Mouse (Mus musculus) C2C12 (cell line): Measurements from ENCODE around the gene Sdc4. TPM values are rescaled to one million over a fixed set of nuclear protein-coding genes. Genes with fewer than 3 reads are reported as not detected.

Experiments used
- H3K27me3 ChIP-seq: one replicate; pipeline ENCODE4 v1.6.1; 2011; ENCODE audit not compliant: control insufficient read depth, insufficient read depth, insufficient read length
- H3K36me3 ChIP-seq: one replicate; pipeline ENCODE4 v1.6.1; 2011; ENCODE audit not compliant: control insufficient read depth, insufficient read depth
- H3K4me3 ChIP-seq: one replicate; pipeline ENCODE4 v1.5.1; 2011; ENCODE audit warnings: mild to moderate bottlenecking, control low read depth; ENCODE audit not compliant: poor library complexity, insufficient read depth, severe bottlenecking
- H3K79me2 ChIP-seq: one replicate; pipeline ENCODE4 v1.6.1; 2011; ENCODE audit not compliant: control insufficient read depth, insufficient read depth
- H3K79me3 ChIP-seq: one replicate; pipeline ENCODE4 v1.6.1; 2011; ENCODE audit warnings: low read depth, control low read depth
- H3ac ChIP-seq: one replicate; pipeline ENCODE3; 2011; ENCODE audit warnings: low read depth; ENCODE audit not compliant: control insufficient read depth, insufficient read length
- CEBPB ChIP-seq: IDR thresholded peaks from one replicate; pipeline ENCODE4 v1.6.1; 2011; ENCODE audit warnings: low read depth, mild to moderate bottlenecking, control low read depth, moderate library complexity
- CTCF ChIP-seq: IDR thresholded peaks from one replicate; pipeline ENCODE4 v1.5.1; 2011; ENCODE audit not compliant: control insufficient read depth, insufficient read depth, insufficient read length
- FOSL1 ChIP-seq: IDR thresholded peaks from one replicate; pipeline ENCODE4 v1.8.0; 2011; ENCODE audit warnings: mild to moderate bottlenecking, low read length; ENCODE audit not compliant: poor library complexity, insufficient read depth, severe bottlenecking
- MAX ChIP-seq: IDR thresholded peaks from one replicate; pipeline ENCODE4 v1.6.1; 2011; ENCODE audit warnings: mild to moderate bottlenecking, control low read depth
- MYOD1 ChIP-seq: IDR thresholded peaks from one replicate; pipeline ENCODE4 v1.6.1; 2011; ENCODE audit warnings: low read depth; ENCODE audit not compliant: control insufficient read depth, insufficient read length
- MYOG ChIP-seq: IDR thresholded peaks from one replicate; pipeline ENCODE4 v1.6.1; 2011; ENCODE audit not compliant: control insufficient read depth, insufficient read length; ENCODE audit errors: extremely low read depth
- USF1 ChIP-seq: IDR thresholded peaks from one replicate; pipeline ENCODE4 v1.6.1; 2011; ENCODE audit warnings: low read depth, mild to moderate bottlenecking, control low read depth, moderate library complexity
- polyA plus RNA-seq: library from polyadenylated mRNA; unstranded; fragments of >200 nt; fragmentation: generic; extraction: Trizol; gene quantifications from one replicate; pipeline ENCODE4 v1.2.1, GENCODE M21; 2012; ENCODE audit warnings: missing spikeins

Gene Sdc4
- polyA plus RNA-seq, 1 experiment: 124 TPM

DNA sequence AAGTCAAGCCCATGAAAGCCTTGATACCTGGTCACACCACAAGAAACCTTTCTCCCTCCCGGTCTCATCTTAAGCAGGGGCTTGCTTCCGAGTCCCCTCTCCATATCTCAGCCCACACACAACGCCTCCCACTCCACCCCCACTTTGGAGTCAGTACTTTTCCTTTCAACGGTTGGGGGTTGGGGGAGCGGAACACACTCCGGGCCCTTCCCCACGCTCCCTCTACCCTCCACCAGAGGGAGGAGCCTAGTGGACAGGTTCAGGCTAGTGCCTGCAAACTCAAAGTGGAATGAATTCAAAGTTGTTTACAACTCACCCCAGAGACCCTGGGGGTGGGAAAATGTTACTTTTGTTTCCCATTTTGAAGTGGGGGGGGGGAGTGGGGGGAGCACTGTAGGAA is 13.0 kb downstream of the Sdc4 start:
- H3K4me3 ChIP-seq: no peak overlapping the region
- peaks cover 80% of the 10 kb centered on the region for H3K79me2 ChIP-seq
- H3K36me3 ChIP-seq: peaks cover 65% of the 10 kb centered on the region
- TF ChIP-seq CTCF: no peak
- no peak for TF ChIP-seq USF1
- no peak for TF ChIP-seq MAX
- no peak for TF ChIP-seq FOSL1
- no peak for TF ChIP-seq MYOG
- peaks cover 43% of the 10 kb centered on the region for H3K79me3 ChIP-seq
- H3K27me3 ChIP-seq: no peaks in the 10 kb centered on the region
- H3ac ChIP-seq: no peak overlapping the region

DNA sequence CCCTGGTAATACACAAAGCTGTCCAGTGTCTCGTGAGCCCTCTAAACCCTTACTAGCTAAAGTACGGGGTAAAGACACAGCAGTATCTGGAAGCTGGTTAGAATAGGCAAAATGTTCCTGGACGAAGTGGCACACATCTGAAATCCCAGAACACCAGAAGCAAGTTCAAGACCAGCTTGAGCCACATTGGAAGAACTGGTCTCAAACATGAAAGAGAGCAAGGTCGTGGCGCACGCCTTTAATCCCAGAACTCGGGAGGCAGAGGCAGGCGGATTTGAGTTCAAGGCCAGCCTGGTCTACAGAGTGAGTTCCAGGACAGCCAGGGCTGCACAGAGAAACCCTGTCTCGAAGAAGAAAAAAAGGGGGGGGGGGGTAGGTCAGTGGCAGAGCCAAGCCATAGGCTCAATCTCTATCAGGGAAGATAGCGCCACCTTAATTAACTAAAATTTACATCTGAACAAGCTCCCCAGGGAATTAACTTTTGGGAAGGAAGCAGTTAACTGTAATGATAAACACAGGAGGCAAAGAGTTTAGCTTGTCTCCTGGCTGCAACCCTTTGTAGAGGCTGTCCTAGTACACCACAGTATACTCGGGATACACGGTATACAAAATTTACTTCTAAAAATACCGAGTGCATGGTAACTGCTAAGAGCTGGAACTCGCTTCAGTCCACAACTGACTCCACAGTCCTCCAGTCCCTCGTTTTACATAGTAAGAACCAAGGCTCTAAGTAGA is 13.6 kb downstream of the Sdc4 start:
- Histone ChIP-seq H3K79me3 (peaks cover 37% of the 10 kb centered on the region), H3ac (no peak overlapping the region), H3K4me3 (no peak overlapping the region), H3K36me3 (peaks cover 67% of the 10 kb centered on the region), H3K27me3 (no peaks in the 10 kb centered on the region), H3K79me2 (peaks cover 74% of the 10 kb centered on the region)
- TF ChIP-seq MYOG (no peak), USF1 (no peak), CEBPB (no peak), MAX (no peak)

DNA sequence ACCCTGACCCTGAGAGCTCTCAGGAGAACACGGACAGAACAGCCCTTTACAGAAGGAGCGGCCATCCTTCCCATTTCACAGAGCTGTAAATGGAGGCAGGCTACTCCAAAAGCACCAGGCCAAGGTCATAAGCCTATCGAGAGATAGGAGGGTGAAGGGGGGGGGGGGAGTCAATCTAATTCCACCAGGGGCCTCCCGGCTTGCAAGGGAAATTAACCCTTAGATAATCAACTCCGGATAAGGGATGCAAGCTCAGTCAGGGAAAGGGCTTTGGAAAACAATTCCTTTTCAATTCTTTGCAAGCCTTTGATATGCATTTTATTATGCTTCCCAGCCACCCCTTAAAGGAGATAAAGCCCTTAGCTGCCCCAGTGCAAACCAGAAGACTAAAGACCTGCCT is 15.2 kb downstream of the Sdc4 start:
- peaks cover 58% of the 10 kb centered on the region for H3K79me2 ChIP-seq
- no peaks in the 10 kb centered on the region for H3K27me3 ChIP-seq
- TF ChIP-seq USF1: no peak
- peaks cover 21% of the 10 kb centered on the region for H3K79me3 ChIP-seq
- H3ac ChIP-seq: no peak overlapping the region
- no peak overlapping the region for H3K4me3 ChIP-seq
- H3K36me3 ChIP-seq: peaks cover 77% of the 10 kb centered on the region

DNA sequence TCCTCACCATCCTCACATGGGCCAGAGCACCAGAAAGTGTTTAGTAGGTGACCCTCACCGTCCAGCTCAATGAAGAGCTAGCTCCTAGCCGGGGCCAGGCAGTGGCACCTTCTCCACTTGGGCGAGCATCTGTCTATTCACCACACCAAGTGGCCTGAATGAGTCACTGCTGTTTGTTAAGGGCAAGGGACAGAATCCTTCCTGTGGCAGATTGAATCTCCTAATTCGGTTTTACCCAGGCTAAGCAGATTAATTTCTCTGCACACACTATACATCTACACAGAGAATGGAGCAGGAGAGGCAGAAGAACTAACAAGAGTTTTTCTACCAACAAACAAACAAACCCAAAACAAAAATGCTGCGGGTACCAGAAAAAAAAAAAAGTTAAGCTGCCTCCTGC is 16.7 kb downstream of the Sdc4 start:
- peaks cover 49% of the 10 kb centered on the region for H3K79me2 ChIP-seq

DNA sequence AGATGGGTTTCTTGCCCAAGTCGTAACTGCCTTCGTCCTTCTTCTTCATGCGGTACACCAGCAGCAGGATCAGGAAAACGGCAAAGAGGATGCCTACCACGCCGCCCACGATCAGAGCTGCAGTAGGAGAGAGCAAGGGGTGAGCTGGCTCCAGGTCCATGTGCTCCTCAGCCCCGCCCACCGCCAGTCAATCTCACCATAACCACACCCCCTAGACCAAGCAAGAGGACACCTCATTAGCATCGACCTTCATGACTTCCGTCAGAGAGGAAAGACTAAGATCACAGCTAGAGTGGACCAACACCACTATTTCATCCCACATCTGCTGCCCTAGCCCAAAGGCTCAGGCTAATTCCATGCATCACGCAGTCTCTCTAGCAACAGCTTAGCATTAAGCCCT is 17.6 kb downstream of the Sdc4 start:
- H3K79me3 ChIP-seq: peaks cover 17% of the 10 kb centered on the region
- peaks cover 85% of the 10 kb centered on the region for H3K36me3 ChIP-seq
- no peak overlapping the region for H3K4me3 ChIP-seq
- H3ac ChIP-seq: no peak overlapping the region
- peaks cover 41% of the 10 kb centered on the region for H3K79me2 ChIP-seq
- TF ChIP-seq CEBPB: no peak
- no peaks in the 10 kb centered on the region for H3K27me3 ChIP-seq

More for the DNA sequence above, 16.7 kb downstream of the Sdc4 start:
- TF ChIP-seq CTCF (no peak), MAX (no peak), CEBPB (no peak), FOSL1 (no peak), USF1 (no peak), MYOD1 (no peak), MYOG (no peak)
- Histone ChIP-seq H3K36me3 (peaks cover 88% of the 10 kb centered on the region), H3K4me3 (no peak overlapping the region), H3K27me3 (no peaks in the 10 kb centered on the region), H3ac (no peak overlapping the region), H3K79me3 (peaks cover 20% of the 10 kb centered on the region)

DNA sequence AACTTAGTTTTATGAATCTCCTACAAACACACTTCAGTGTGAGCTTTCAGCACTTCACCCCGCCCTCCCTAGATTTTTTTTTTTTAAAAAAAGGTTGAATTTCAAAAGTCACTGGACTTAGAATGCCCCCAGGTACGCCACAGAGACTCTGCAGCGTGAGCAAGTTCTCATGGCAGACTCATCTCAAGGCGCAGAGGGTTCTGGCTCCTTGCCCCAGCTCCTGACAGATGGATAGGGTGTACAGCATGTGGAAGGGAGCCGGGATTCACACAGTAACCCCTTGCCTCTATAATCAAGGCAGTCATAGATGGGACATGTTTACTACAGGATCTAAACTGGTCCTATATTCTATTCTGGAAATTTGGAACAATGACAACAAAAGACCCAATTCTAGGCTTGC is 18.3 kb downstream of the Sdc4 start:
- Histone ChIP-seq H3K79me3 (peaks cover 11% of the 10 kb centered on the region), H3K4me3 (no peak overlapping the region), H3ac (no peak overlapping the region), H3K36me3 (peaks cover 79% of the 10 kb centered on the region), H3K79me2 (peaks cover 33% of the 10 kb centered on the region), H3K27me3 (no peaks in the 10 kb centered on the region)
- TF ChIP-seq USF1 (no peak), CTCF (no peak), FOSL1 (no peak), CEBPB (no peak), MYOD1 (no peak), MYOG (no peak), MAX (no peak)
